Mouse (Mus musculus) heart, postnatal 0 days (tissue): Measurements from ENCODE around the gene Pgm5.

Experiments used
- CTCF ChIP-seq: IDR thresholded peaks from 2 replicates; pipeline ENCODE4 v1.5.1; 2016; ENCODE audit warnings: antibody characterized with exemption, control low read depth, low read depth
- EP300 ChIP-seq: IDR thresholded peaks from 2 replicates; pipeline ENCODE4 v1.6.1; 2016; ENCODE audit warnings: antibody characterized with exemption, low read depth

DNA sequence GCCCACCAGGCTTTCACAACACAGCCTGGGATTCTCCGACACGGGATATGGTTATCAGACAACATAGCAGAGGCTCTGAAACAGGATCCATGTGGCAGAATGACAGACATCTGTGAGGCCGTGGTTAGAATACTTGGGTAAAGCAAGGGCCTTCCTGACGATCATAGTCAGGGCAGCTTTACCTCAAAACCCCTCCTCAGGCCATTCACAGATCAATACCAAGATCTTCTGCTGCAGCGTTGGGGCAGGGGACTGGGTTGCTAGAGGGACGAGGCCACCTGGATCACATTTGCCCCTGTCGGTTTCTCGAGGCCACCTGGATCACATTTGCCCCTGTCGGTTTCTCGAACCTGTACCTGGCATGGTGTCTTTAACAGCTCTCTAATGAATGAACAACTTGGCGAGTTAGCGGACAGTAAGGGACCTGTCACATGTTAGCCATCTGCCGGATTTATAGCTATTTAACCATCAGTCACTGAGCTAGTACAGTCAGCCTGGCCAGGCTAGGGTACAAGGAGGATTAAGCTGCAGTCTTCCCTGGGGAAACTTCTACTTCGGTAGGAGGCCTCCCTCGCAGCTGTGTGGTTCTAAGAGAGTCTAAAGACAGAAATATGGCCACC is 76.5 kb downstream of the Pgm5 start:
- TF ChIP-seq CTCF = no peak
- TF ChIP-seq EP300 = no peak
